Mouse (Mus musculus) liver, postnatal 0 days (tissue): ENCODE data around the gene Shmt1.

Experiments used
- CTCF ChIP-seq: sonication (generic); IDR thresholded peaks from 2 replicates; pipeline ENCODE4 v1.5.1; 2016; ENCODE audit warnings: antibody characterized with exemption, low read depth
- EP300 ChIP-seq: IDR thresholded peaks from 2 replicates; pipeline ENCODE4 v1.6.1; 2016; ENCODE audit warnings: antibody characterized with exemption, low read depth, mild to moderate bottlenecking

- no peak for TF ChIP-seq CTCF
- TF ChIP-seq EP300 = no peak
Measured at GRCm38 (mm10) chr11:60787595-60787994, 23.9 kb downstream of the Shmt1 start.
